Mouse (Mus musculus) limb, embryonic 14.5 days (tissue): ENCODE data around the gene Fam168b. TPM values are rescaled to one million over a fixed set of nuclear protein-coding genes. Genes with fewer than 3 reads are reported as not detected.

Experiments used
- ATAC-seq: fragments of 200-750 bp; cut with Nextera tagmentation; 2 replicates; pipeline ENCODE4 v1.8.0; 2017; ENCODE audit warnings: low read depth, moderate number of reproducible peaks, moderate TSS enrichment; ENCODE audit not compliant: low FRiP score
- DNase-seq: peaks from one replicate; pipeline ENCODE4 v3.0.0-alpha.2; 2015; ENCODE audit warnings: low spot score
- H3K27ac ChIP-seq: fragments of 300-500 bp; sonication (generic); replicated peaks from 2 replicates; pipeline ENCODE4 v1.5.1; 2014; ENCODE audit warnings: low read depth, mild to moderate bottlenecking, low read length, moderate library complexity, mixed read lengths
- H3K27me3 ChIP-seq: fragments of 300-500 bp; sonication (generic); 2 replicates; pipeline ENCODE4 v1.6.1; 2014; ENCODE audit warnings: low read length, mixed read lengths; ENCODE audit not compliant: control insufficient read depth, insufficient read depth
- H3K36me3 ChIP-seq: fragments of 300-500 bp; sonication (generic); 2 replicates; pipeline ENCODE4 v1.6.1; 2014; ENCODE audit warnings: mild to moderate bottlenecking, low read length, moderate library complexity, mixed read lengths; ENCODE audit not compliant: control insufficient read depth, insufficient read depth
- H3K4me1 ChIP-seq: fragments of 300-500 bp; sonication (generic); 2 replicates; pipeline ENCODE4 v1.6.1; 2014; ENCODE audit warnings: antibody characterized with exemption, low read length, mixed read lengths; ENCODE audit not compliant: control insufficient read depth, insufficient read depth
- H3K4me2 ChIP-seq: fragments of 300-500 bp; sonication (generic); replicated peaks from 2 replicates; pipeline ENCODE4 v1.6.1; 2014; ENCODE audit warnings: low read depth, mild to moderate bottlenecking, low read length, moderate library complexity; ENCODE audit not compliant: severe bottlenecking
- H3K4me3 ChIP-seq: fragments of 300-500 bp; sonication (generic); replicated peaks from 2 replicates; pipeline ENCODE4 v1.5.1; 2014; ENCODE audit warnings: low read length
- H3K9ac ChIP-seq: fragments of 300-500 bp; sonication (generic); 2 replicates; pipeline ENCODE4 v1.6.1; 2014; ENCODE audit warnings: mild to moderate bottlenecking, low read depth, low read length, moderate library complexity; ENCODE audit not compliant: severe bottlenecking
- H3K9me3 ChIP-seq: fragments of 300-500 bp; sonication (generic); 2 replicates; pipeline ENCODE4 v1.6.1; 2016; ENCODE audit warnings: low read length; ENCODE audit not compliant: control insufficient read depth
- POLR2A ChIP-seq: fragments of 200-500 bp; IDR thresholded peaks from 2 replicates; pipeline ENCODE4 v1.8.0; 2012; ENCODE audit warnings: inconsistent platforms, mild to moderate bottlenecking, moderate library complexity, borderline replicate concordance; ENCODE audit not compliant: insufficient read depth, insufficient read length; ENCODE audit errors: extremely low read depth
- WGBS: fragments of 180-500 bp; shearing (Covaris S2); extraction: QIAGEN DNeasy Blood & Tissue Kit; methylation state at CpG from one replicate; pipeline ENCODE4 v1.1.7; 2014; 5-methylcytosine and 5-hydroxymethylcytosine counted together
- polyA plus RNA-seq, 2 experiments: library from polyadenylated mRNA; depleted of rRNA in 1 of 2; stranded (reverse) in 1 of 2; unstranded in 1 of 2; fragments of >200 nt; fragmentation: Nextera tagmentation in 1 of 2; extraction: Ambion mirVana in 1 of 2; gene quantifications; 2 replicates each; pipeline versions ENCODE4 v1.2.1 to v1.2.3; 2012 to 2014

Fam168b gene
- polyA plus RNA-seq, 2 experiments, result 76.7 to 210 TPM

DNA sequence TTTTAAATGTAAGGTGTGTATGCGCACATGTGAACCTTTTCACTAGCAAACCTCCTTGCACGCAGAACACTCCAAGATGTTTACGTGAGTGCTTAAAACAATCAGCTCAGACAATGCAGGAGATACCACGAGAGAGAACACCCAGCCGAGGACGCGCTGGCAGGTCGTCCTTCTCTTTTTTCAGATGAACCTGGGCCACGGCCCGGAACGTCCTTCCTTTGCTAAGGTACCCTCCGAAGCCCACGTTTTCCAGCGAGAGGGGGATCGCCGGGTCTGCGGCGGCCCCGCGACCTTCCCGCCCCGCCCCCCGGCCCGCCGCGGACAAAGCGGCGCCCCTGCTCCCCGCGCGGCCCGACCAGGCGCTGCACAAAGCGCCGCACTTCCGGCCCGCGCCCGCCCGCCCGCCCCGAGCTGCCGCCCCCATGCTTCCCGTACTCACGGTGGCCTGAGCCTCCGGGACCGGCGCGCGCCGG is 440 bp downstream of the Fam168b start:
- no peaks in the 10 kb centered on the region for H3K9me3 ChIP-seq

DNA sequence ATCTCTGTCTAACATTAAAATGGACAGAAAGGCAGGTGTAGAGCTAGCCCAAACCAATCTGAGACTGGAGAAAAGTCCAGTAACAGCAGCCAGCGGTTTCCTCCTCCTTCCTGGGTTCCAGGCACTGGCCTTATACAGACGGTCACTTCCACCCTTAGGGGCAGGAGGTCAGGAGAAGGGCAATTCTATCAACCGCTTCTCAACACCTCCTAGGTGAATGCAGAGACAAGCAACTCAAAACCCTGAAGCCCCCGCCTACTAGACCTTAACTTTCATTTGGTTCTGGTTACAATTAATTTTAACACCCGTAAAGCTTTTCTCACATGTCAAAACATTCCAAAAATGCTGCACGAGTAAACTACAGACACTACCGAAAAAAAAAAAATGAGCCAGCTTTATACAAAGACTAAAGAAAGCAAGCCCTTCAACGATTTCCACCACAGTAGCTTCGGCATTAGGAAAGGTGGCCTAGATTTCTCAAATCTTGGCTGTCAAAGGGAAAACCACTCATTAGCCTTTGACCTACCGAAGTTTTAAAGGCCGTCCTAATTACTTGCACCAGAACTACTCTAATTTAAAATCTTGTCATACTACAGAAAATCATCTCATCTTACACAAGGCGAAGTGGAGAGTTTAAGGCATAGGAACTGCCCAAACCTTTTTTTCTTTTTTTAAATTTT is 1.0 kb downstream of the Fam168b start:
- WGBS, result 1% methylated on average over 12 of the region's 12 CpGs
- peak overlapping the region; percentile 69 for H3K4me2 ChIP-seq
- DNase-seq, result no peak

More for the DNA sequence above, 440 bp downstream of the Fam168b start:
- peaks cover 23% of the 10 kb centered on the region for H3K4me1 ChIP-seq
- H3K9ac ChIP-seq, result peak overlapping the region; percentile 97
- peak overlapping the region; percentile 97 for H3K27ac ChIP-seq
- peak overlapping the region; percentile 65 for H3K4me3 ChIP-seq
- H3K4me2 ChIP-seq, result peak overlapping the region; percentile 69
- H3K27me3 ChIP-seq, result no peaks in the 10 kb centered on the region
- under 1% methylated on average over 26 of the region's 51 CpGs for WGBS
- no peaks in the 10 kb centered on the region for H3K36me3 ChIP-seq
- DNase-seq (peak; percentile 62), ATAC-seq (peak; percentile 84)
- TF ChIP-seq POLR2A, result no peak

DNA sequence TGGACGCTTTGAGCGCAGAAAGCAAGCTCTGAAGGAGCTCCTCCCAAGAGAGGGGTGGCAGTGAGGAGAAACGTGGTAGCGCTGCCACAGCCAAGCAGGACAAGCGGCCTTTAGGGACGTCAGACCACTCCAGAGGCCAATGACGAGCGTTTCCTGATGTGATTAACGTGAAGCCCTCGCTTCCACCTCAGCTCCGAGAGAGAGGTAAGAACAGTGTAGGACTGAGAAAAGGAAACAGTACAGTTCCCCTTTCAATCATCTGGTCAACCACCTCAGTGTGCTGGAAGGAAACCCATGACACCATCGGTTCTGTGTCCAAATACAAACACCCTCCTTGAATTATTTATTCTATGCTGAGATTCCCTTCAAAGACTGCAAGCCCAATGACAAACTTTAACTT is 3.6 kb downstream of the Fam168b start:
- WGBS, result 73% methylated on average over 12 of the region's 12 CpGs
- no peak overlapping the region for H3K4me3 ChIP-seq
- no peak overlapping the region for H3K9ac ChIP-seq
- H3K4me1 ChIP-seq, result peaks cover 23% of the 10 kb centered on the region
- no peak for TF ChIP-seq POLR2A
- peaks cover 24% of the 10 kb centered on the region for H3K36me3 ChIP-seq
- DNase-seq, result no peak
- H3K9me3 ChIP-seq, result no peaks in the 10 kb centered on the region
- H3K27me3 ChIP-seq, result no peaks in the 10 kb centered on the region
- H3K27ac ChIP-seq, result no peak overlapping the region
- no peak for ATAC-seq
- H3K4me2 ChIP-seq, result no peak overlapping the region

More for the DNA sequence above, 1.0 kb downstream of the Fam168b start:
- Histone ChIP-seq H3K4me1 (peaks cover 23% of the 10 kb centered on the region), H3K9me3 (no peaks in the 10 kb centered on the region), H3K36me3 (no peaks in the 10 kb centered on the region), H3K9ac (peak overlapping the region; percentile 97), H3K27ac (peak overlapping the region; percentile 97), H3K27me3 (no peaks in the 10 kb centered on the region), H3K4me3 (peak overlapping the region; percentile 65)
- no peak for ATAC-seq
- TF ChIP-seq POLR2A, result no peak

- ATAC-seq, result no peak
- H3K4me3 ChIP-seq, result no peak overlapping the region
- no peaks in the 10 kb centered on the region for H3K27me3 ChIP-seq
- H3K27ac ChIP-seq, result no peak overlapping the region
- H3K4me1 ChIP-seq, result peaks cover 23% of the 10 kb centered on the region
- H3K4me2 ChIP-seq, result no peak overlapping the region
- DNase-seq, result no peak
- peaks cover 28% of the 10 kb centered on the region for H3K36me3 ChIP-seq
- H3K9ac ChIP-seq, result no peak overlapping the region
- WGBS, result 79% methylated on average over 6 of the region's 6 CpGs
- no peak for TF ChIP-seq POLR2A
- no peaks in the 10 kb centered on the region for H3K9me3 ChIP-seq
Measured at GRCm38 (mm10) chr1:34837951-34838689, 4.7 kb downstream of the Fam168b start.

GRCm38 (mm10) chr1:34834904-34835303 is 8.0 kb downstream of the Fam168b start:
- no peaks in the 10 kb centered on the region for H3K27me3 ChIP-seq
- H3K4me1 ChIP-seq, result peaks cover 17% of the 10 kb centered on the region
- H3K36me3 ChIP-seq, result peaks cover 31% of the 10 kb centered on the region
- ATAC-seq (no peak), DNase-seq (no peak)
- H3K4me3 ChIP-seq, result no peak overlapping the region
- no peaks in the 10 kb centered on the region for H3K9me3 ChIP-seq
- whole genome bisulfite sequencing, result 90% methylated on average over 2 of the region's 2 CpGs
- no peak for TF ChIP-seq POLR2A
- H3K27ac ChIP-seq, result no peak overlapping the region
- H3K9ac ChIP-seq, result no peak overlapping the region
- no peak overlapping the region for H3K4me2 ChIP-seq
